Mouse (Mus musculus) T-cell, adult 66 days (primary cell): Measurements from ENCODE around the gene Plp2. TPM values are rescaled to one million over a fixed set of nuclear protein-coding genes. Genes with fewer than 3 reads are reported as not detected.

ENCODE experiments used
- total RNA-seq, 2 experiments: library from RNA; stranded (reverse); gene quantifications; 3 replicates in 1 of 2; 4 replicates in 1 of 2; pipeline ENCODE4 v1.2.4; 2023

Plp2 gene
- total RNA-seq: 10 to 100 TPM; 40.6 to 42.5 TPM

GRCm38 (mm10) chrX:7670921-7671623, at the start of gene Plp2:
Gene Plp2 (minus strand): TSS chrX:7671390.

GRCm38 (mm10) chrX:7714135-7714899, 43.1 kb upstream of the Plp2 start, which contains the start of gene Wdr45:
Gene Wdr45 (plus strand): TSS chrX:7714333.

DNA sequence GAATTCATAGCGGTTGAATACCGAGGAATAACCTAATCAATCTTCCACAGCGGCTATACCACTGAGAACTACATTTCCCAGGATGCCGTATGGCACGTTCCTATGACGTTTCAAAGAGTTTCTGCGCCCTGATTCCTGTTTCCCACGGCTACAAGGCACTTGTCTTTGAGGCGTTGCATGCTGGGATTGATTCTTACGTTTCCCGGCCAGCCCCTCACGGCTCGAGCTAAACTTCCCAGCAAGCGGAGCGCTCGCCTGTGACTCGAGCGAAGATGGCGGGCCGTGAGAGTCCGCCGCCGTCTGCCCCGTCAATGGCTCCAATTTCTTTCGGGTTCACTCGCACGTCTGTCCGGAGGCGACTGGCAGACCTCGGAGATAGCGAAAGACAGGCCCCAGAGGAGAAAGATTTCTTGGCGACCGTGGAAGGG, 25.8 kb upstream of the Plp2 start, which contains the start of gene Gpkow:
Gene Gpkow (plus strand): TSS at position 178 of the 428 bp plus-strand sequence.

GRCm38 (mm10) chrX:7680864-7681263, 9.7 kb upstream of the Plp2 start, which contains the start of gene Magix:
Gene Magix (minus strand): TSS chrX:7681251.

DNA sequence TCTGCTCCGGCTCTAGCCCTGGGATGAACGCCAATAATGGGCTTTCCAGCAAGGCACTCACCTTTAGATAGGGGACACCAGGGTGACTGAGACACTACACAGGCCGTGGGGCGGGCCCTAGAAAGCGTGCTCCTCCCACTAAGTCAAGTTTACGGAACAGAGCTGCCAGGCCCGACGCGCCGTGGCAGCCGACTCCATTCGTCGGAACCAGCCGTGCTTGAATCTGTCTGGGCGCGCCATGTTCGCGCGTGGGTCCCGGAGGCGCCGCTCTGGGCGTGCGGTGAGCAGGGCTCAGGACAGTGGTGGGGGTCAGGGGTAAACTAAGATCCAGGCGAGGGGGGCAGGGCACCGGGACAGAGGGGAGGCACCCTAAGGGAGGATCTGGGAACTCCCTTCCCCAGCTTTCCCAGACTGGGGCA, 14.0 kb downstream of the Plp2 start, which contains the start of gene Prickle3:
Gene Prickle3 (plus strand): TSS at position 40 of the 419 bp plus-strand sequence.

DNA sequence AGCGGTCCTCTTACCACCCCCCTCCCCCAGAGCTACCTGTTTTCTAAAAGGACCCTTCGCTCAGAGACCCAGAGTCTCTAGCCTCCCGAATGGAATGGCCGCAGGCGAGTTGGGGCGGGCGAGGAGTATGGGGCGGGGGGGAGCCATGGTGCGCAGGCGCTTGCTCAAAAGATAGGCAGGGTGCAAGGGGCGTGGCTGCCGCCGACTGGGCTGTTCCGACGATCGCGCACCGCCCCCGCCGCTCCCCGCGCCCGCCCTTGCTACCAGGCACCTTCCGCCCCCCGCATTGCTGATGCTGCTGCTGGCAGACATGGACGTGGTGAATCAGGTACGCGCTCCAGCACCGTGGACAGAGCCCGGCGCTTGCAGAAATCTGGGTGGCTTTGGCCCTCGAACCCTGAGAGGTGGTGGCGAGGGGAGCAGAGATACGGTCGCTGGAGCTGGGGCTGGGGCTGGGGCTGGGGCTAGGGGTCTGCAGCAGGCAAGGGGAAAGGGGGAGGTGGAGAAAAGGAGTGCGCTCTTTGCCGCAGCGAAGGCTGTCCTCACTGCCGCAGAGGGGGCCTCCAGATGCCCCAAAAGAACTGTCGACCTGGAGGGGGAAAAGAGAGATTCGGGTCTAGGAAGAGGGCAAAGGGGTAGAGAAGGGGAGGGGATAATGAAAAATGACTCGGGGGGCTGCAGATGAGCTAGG, 32.6 kb downstream of the Plp2 start, which contains the start of gene Syp:
Gene Syp (plus strand): TSS at position 71 of the 691 bp plus-strand sequence.

Other genes with a start within 250 kb of the Plp2 start
- gene Foxp3, start 97.7 kb downstream of the Plp2 start, total RNA-seq: 10 to 100 TPM; 24.9 to 29.5 TPM
- gene Ppp1r3f, start 97.1 kb downstream of the Plp2 start, total RNA-seq: 10 to 100 TPM; 13.8 to 19.6 TPM
- 10 to 100 TPM; 23.3 to 32.6 TPM for gene Ccdc22, start 65.9 kb downstream of the Plp2 start, total RNA-seq
- gene Cacna1f, start 64.3 kb downstream of the Plp2 start, total RNA-seq: under 1 TPM in 1 of 2 experiments, not detected in 1; 0.30 TPM
- 1 to 10 TPM; 1.2 to 1.3 TPM for gene Syp, start 32.9 kb downstream of the Plp2 start, total RNA-seq
- gene Prickle3, start 14.1 kb downstream of the Plp2 start, total RNA-seq: 10 to 100 TPM; 29.7 to 31.5 TPM
- not detected for gene Magix, start 9.9 kb upstream of the Plp2 start, total RNA-seq
- gene Gpkow, start 25.7 kb upstream of the Plp2 start, total RNA-seq: 10 to 100 TPM; 46.6 to 47.9 TPM
- gene Wdr45, start 42.9 kb upstream of the Plp2 start, total RNA-seq: 100 to 1,000 TPM in 1 of 2 experiments, 10 to 100 TPM in 1; 96.7 to 116 TPM
- gene Gm45208, start 50.9 kb upstream of the Plp2 start, total RNA-seq: not detected
- gene Praf2, start 57.0 kb upstream of the Plp2 start, total RNA-seq: 10 to 100 TPM; 18.8 to 20.1 TPM
- gene Ccdc120, start 79.5 kb upstream of the Plp2 start, total RNA-seq: not detected
- gene Tfe3, start 91.2 kb upstream of the Plp2 start, total RNA-seq: 10 to 100 TPM; 20.3 to 30.5 TPM
- gene Gripap1, start 118.4 kb upstream of the Plp2 start, total RNA-seq: 100 to 1,000 TPM; 164 to 170 TPM
- 1 to 10 TPM; 1.4 to 2.0 TPM for gene Kcnd1, start 150.9 kb upstream of the Plp2 start, total RNA-seq
- gene Otud5, start 170.0 kb upstream of the Plp2 start, total RNA-seq: 100 to 1,000 TPM; 176 to 193 TPM
- 100 to 1,000 TPM in 1 of 2 experiments, 10 to 100 TPM in 1; 97.4 to 107 TPM for gene Pim2, start 206.9 kb upstream of the Plp2 start, total RNA-seq
- gene Slc35a2, start 212.6 kb upstream of the Plp2 start, total RNA-seq: 10 to 100 TPM; 28.5 to 36.5 TPM
- 10 to 100 TPM; 71.1 to 77.5 TPM for gene Pqbp1, start 227.9 kb upstream of the Plp2 start, total RNA-seq
- gene Timm17b, start 228.0 kb upstream of the Plp2 start, total RNA-seq: 10 to 100 TPM; 38.6 to 42.4 TPM
- gene Gm10491, start 236.4 kb upstream of the Plp2 start, total RNA-seq: not detected
- gene Gm10490, start 238.2 kb upstream of the Plp2 start, total RNA-seq: not detected
- not detected for gene Pcsk1n, start 248.4 kb upstream of the Plp2 start, total RNA-seq